Mouse (Mus musculus): ENCODE measurements around the gene Fam229a.

- TF ChIP-seq CTCF (IDR thresholded peaks at IDR 0.05; ENCODE audit: low read depth): no peak
- no peak for TF ChIP-seq EP300 (IDR thresholded peaks at IDR 0.05; ENCODE audit: low read depth)
These were observed 22.9 kb downstream of the Fam229a start for GRCm38 (mm10) chr4:129513891-129514290.
